Mouse (Mus musculus) spleen, postnatal 4 days (tissue): ENCODE results near the gene Spen.

Experiments used
- DNase-seq, 2 experiments: peaks; one replicate each; pipeline ENCODE4 v3.0.0; 2022; ENCODE audit warnings: low spot score in 2 of 2

Gene Spen

DNA sequence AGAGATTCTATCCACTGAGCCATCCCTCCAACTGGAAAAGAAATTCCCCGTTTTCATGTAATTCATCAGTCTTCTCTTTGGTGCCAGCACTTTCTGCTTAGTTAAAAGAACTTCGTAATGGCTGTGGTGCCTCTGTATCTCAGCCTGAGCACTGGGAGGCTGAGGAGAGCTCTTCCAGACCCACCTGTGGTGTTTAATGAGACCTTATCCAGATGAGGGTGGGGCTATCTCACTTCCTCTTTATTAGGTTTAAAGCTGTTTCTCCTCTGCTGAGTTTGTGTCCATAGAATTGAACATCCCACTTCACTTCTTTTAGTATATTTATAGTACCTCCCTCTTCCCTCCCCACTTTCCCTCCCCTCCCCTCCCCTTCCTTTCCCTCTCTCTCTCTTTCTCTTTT, 87.1 kb downstream of the Spen start:
- DNase-seq = no peak

DNA sequence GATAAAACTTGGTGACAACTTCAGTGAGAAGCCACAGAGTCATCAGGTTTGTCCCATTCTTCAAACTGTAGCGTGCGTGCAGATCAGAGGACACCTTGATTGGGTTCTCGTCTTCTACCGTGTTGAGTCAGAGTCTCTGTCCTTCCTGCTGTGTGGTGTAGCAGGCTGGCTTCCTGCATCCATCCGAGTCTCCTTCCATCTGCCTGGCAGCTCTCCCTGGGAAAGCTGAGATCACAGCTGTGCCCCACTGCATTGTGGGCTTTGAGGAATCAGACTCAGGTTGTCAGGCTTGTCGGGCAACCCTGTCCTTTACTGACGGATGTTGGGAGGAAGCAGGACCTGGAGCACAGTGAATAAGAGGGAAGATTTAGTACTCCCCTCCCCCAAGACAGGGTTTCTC, 92.2 kb downstream of the Spen start:
- peak in 1 of 2 experiments; percentile 54 for DNase-seq

DNA sequence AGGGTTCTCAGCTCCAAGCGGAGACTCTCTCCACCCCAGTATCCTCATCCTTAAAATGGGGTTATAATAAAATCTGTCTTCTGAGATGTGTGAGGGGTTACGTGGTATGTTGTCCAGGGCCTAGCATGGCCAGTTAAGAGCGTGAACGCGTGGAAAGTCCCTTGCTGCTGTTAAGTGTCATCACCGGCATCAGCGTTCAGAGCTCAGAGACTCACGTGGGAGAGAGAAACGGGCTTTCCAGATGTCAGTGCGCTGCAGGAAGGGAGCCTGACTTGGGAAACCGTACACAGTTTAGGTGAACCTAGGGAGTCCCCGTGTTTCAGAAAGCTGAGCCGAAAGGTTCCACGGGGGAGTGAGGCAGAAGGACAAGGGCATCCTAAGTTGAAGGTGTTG, 93.1 kb downstream of the Spen start:
- DNase-seq = peak in 1 of 2 experiments; percentile 57

DNA sequence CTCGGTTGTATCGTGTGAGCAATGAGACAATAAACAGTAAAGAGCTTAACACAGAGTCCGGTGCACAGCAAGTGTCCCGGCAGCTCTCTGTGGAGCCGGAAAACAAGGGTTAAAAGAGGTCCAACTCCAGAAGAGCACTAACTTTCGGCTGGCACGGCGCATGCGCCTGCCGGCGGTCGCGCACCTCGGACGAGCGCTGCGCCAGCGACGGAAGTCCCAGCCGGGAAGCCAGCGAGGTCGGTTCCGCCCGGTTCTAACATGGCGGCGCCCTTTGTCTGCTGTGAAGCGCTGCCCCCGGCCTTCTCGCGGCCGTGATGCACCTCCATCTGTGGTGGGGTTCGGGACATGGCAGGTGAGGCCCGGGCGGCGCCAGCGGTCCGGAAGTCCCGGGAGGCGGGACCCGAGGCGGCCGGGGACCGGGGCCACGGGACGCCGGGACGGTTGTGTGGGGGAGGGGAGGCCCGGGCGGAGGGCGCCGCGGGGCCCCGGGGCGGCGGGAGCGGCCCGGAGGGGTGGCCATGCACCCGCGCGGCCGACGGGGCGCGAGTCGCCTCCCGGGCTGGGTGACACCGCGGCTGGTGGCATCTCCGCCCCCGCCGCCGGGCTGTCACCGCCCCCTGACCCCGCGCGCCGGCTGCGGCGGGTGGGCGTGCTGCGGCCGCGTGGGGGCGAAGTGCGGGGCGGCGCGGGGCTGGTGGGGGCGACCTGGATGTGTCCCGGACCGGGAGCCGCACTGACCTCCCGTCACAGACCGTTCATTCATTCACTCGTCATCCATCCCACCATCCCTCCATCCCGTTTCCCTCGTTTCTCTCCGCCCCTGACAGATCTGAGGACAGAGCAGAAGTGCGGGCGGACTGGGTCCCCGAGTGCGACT, 93.7 kb downstream of the Spen start, which contains the start of gene Zbtb17:
Zbtb17 (plus strand) TSS at position 204 of the 877 bp plus-strand sequence.
- peak; percentile 89 to 95 for DNase-seq

DNA sequence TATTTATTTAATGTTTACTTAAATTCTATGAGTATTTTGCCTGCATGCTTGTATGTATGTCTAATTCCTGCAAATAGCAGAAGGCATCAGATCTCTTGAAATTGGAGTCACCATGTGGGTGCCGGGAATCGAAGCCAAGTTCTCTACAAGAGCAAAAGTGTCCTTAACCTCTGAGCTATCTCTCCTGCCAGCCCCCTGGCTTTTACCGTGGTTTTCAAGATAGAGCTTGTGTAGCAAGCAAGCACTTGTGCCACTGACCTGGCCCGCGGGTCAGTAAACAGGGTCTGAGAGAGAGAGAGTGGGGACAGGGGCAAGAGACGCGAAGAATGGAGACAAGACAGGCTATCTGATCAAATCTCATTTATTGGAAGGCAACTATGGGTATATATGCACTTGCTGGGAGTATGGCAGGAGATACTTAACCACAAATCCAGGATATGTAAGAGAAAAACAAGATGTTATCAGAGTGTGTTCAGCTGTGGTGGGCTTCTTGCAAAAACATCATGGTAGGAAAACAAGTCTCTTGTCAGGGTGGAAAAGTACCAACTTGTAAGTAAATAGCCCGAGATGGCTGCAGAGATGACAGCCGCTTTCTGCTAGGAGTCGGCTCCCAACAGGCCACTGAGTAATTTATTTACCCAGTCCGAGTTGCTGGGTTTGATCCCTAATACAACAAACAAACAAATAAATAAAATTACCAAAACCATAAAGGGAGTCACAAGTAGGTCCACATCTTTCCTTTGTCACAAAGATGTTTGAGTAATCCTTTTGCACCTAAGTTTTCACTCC, 94.6 kb downstream of the Spen start:
- peak in 1 of 2 experiments; percentile 57 for DNase-seq

DNA sequence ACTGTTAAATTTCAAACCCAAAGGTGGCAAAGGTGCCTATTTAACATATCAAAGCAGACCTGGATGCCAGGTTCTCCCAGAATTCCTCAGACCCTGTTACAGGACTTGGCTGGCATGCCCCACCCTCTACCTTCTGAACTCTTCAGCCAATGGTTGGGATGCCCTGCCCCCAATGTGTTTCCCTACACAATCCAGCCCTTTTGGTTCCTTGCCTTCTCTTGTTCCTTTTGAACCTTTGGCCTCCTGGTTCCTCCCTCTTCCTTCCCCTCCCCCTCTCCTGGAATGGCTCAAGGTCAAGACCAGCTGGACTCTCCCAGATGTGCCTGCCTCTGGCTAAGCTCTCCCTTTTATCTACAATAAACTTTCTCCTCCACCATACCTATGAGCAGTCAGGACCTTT, 97.5 kb downstream of the Spen start:
- DNase-seq = peak in 1 of 2 experiments; percentile 41

DNA sequence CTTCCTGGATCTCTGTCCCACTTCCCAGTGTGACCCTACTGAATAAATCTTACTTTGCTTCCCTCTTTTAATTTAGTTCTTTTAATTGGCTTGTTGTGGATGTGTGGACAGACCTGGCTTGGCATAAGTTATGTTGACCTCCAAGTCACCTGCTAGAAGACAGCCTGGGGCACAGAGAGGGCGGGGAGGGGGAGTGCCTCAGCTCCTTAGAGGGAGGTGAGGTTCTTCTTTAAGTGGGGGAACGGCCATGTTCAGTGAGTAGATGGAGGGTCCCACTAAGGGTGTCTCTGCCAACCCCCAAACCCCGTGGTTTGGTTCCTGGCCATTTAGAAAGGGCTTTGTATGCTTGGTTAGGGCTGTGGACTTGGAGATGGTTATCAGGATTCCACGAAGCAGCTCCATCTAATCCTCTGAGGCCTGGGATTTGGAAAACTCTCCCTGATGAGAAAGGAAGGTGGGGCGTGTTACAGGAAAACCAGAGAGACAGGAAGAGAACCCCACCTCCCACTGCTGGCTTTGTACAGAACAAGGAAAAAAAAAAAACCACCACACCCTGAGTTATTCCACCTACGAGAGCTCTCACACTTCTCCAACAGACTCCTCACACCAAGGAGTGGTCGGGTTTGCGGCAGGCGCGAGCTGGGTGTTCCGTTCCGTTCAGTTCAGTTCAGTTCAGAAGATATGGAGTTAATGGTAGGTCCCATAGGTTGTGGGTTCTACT, 99.2 kb downstream of the Spen start:
- peak in 1 of 2 experiments; percentile 51 for DNase-seq

DNA sequence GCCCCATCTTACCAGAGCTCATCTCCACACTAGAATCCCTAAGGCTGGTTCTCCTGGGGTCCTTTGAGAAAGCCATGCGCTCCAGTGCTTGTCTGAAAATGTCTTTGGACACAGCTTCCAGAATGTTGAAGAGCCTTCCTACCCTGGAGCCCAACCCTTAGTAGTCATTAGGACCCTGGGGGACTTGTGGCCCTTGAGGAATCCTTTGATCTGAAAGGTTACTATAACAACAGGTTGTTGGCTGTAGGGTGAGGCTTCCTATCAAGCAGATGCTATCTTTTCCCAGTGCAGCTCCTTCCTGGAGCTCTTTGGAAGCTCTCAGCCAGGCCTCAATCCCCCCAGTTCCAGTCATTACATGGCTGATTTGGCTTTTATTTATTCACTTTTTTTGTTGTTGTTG, 102.4 kb downstream of the Spen start, which contains the start of gene Srarp:
Srarp (minus strand) TSS at position 132 of the 400 bp plus-strand sequence.
- DNase-seq = no peak

DNA sequence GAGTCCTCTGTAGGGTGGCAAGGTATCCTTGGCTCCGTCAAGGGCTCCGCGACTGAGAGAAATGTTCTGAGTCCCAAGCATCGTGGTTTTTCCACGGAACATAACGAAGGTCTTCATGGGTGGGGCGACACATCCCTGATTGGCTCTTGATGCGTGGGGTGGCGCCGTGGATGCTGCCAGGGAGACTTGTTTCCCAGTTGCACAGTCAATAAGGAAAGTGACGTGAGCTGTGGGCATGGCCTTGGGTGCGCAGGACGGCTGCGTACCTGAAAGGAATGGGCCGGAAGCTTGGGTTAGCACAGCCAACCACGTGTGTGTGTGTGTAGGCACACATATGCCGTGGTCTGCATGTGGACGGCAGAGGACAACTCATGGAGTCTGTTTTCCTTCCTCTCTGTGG, 105.2 kb downstream of the Spen start:
- DNase-seq = peak in 1 of 2 experiments; percentile 54

DNA sequence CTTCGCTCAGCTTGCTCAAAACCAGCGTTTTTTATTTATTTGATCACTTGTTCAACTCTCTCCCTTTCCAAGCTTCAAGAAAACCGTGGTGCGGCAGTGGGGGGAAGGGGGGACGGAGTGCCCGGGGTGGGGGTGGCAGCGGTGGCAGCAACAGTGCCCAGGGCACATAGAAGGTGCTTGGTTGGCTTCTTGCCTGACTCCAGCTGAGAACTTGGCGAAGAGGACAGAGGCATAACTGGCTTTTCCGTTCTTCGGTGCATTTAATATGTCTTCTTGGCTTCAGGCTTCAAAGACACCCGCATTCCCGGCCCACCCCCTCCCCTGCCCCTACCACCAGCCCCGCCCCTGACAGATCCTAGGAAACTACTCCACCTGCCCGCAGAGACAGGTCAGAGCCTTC, 105.7 kb downstream of the Spen start:
- no peak for DNase-seq

DNA sequence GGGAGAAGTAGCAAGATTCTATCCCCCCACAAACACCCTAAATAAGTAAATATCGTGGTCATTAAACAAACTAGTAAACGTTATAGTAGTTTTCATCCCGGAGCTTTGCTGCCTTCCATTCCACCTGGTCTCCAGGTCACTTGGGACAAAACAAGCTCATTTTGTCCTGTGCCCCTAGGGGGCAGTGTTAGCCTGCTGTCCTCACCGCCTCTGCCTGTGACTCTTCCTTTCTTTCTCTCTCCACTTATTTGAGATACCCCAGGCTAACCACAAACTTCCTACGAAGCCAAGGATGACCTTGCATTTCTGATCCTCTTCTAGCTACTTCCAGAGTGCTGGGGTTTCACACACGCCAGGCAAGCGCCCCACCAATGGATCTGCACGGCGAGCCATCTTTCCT, 107.4 kb downstream of the Spen start:
- peak; percentile 63 to 82 for DNase-seq

DNA sequence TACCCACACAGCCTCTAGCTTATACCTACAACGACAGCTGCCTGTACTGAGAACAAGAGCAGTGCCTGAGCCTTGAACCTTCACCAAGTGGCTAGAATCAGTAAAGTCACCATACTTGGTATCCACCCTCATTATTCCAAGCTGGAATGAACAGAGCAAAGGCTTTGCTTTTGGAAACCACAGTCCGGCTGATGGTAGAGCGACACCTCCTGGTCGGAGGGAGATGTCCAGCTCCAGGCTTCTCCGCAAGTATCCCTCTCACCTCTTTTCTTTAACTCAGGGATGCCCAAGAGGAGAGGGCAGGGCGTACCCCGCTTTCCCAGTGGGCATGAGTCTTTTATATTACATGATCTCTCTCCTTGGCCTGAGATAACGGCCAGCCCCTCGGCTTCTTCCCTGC, 108.5 kb downstream of the Spen start:
- DNase-seq = peak in 1 of 2 experiments; percentile 62

DNA sequence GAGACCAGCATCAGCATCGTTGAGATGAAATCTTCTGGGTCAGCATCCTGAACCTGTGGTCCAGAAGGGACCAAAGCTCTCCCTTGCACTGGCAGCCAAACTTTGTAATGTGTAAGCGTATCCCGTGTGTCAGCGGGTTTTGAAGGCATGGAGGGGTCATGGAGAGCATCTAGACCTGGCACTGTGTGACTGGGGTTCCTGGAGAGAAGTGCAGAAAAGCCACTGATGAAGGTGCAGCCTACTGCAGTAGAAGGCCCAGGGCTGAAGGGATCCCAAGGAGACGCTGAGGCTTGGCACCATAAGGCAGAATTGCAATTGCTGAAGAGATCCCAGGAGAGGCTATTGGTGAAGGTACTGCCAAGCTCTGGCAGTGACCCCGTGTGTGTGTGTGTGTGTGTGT, 109.0 kb downstream of the Spen start:
- peak in 1 of 2 experiments; percentile 51 for DNase-seq

DNA sequence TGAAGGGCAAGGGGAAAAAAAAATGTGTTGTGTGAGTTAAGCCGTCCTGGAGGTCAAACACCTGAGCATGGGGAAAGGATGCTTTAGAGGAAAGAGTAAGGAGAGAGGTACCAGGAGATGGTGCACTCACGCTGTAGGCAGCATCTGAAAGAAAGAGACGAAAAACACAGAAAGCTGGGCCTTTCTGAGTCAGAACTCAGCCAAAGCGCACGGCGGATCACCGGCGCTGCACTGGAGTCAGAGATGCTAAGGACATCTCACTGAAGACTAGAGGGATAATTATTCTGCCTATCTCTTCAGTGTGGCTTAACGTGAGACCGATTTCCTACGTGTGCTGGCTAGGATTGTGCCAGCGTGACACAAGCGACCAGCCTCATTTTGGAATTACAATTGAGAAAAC, 110.5 kb downstream of the Spen start:
- DNase-seq = peak in 1 of 2 experiments; percentile 54

DNA sequence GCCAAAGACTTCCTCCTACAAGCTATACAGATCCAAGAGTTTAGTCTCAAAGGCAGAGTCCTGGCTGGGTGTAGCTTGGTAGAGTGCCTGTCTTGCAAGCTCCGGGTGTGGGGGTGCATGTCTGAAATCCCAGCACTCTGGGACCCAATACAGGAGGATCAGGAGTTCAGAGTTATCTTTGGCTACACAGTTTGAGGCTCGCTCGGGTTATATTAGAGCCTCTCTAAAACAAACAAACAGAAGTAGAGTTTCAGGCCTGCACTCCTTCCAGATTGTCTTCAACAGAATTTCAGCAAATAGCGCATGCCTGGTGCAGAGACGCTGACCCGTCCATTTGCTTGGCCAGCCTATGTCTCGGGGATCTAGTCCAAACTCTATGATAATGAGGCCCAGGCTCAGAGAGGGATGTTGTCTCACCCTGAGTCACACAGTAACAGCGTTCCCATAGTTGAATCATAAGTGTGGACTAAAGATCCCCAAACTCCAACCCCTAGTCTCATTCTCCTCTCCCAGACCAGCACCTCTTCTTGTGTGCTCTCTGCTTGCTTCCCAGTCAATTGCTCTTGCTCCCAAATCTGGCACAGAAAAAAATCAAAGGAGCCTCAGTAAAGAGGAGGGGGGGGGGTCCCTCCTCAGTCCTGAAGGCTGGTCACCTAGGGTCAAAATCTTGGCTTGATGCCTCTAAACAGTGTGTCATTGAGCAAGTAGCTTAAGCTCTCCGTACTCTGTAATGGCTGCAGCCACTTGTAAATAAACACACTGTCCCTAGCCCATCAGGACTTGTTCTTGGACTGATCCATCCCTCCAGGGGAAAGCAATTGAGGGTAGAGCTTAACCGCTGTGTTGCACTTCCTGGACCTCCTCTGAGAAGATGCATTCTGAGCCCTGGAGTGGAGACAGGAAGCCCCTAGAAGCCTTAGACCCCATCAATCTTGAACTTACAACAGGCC, 111.3 kb downstream of the Spen start:
- peak in 1 of 2 experiments; percentile 53 for DNase-seq

DNA sequence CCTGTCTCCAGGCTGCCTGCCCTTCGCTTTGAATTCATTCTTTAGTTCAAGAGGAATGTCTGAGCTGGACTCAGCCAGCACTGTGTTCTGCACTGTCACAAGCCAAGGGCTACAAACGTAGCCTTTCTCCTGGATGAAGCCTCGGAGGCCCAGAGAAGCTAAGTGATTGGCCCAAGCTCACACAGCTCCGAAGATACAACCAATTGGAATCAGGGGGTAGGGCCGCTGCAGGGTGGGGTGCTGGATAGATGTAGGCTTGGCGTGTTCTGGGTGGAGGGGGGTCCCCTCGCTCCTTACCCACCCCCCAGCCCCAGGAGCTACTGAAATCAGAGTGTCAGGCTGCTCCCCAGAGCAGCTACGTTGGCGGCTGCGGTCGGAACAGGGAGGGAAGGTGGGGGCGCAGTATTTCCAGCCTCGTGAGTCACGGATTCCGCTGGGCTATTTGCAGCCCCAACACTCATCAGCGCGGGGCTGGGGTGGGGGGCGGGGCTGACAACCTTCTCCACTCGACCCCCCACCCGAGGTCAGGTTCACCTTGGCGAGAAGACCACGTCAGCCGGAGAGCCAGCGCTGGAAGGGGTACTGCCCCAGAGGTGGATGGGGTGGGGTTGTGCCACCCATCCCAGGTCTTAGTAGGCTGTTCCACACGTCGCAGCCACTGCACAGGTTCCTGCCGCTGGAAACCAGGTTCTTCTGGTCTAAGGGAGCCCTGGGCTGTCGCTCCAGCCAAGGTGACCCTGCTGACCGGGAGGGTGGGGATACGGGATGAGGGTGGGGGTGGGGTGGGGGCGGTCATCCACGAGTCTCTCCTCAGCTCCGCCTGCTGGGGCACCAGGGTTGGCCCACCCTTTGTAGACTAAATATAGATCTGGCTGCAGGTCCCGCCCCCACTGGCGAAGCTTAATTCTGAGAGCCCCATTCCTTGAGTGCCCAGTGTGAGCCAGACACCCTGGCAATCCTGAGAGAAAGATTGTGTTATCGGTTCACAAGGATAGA, 112.6 kb downstream of the Spen start:
- DNase-seq = peak in 1 of 2 experiments; percentile 57

DNA sequence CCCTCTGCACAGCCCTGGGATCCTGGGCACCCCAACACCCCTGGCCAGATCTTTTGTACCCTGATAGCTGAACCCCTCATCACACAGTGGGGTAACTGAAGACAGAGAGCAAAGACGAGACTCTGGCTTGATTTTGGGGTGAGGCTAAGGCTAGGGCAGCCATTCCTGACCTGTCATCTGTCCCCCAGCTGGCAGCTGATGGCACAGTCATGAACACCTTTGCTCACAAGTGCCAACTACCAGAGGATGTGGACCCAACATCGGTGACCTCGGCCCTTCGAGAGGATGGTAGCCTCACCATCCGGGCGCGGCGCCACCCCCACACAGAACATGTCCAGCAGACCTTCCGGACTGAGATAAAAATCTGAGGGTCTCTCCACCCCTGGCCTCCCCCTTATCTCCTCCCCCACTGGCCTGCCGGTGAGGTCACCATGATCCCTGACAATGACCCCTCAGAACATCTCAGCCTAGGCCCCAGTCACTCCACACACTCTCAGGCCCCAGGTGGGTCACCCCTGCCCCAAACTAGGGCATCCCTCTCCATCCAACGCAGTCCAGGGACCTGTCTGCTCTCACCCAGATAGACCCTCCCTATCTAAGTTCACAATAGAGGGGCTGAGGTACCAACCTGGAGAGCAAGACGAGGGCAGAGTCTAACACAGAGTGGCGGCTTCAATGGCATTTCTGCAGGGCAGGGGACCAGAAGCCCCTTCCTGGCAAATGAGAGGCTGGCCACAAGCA, 114.5 kb downstream of the Spen start:
- DNase-seq = no peak

DNA sequence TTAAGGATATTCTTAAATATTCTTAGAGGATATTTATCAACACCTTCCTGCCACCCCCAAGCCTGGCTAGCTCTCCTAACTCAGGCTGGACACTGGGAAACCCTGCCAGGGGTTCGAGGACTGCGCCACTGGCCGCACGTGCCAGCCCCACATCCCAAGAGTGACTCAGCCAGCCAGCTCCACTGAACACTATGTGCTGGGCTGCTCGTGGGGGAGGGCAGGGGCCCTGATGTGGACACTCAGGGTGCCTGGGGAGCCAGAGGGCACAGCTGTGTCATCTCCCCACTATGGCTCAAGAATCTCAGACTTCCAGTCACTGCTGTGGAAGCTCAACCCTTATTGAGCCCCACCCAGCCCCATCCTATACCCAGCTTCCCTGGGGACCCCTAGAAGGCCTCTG, 115.1 kb downstream of the Spen start:
- DNase-seq = peak in 1 of 2 experiments; percentile 65

DNA sequence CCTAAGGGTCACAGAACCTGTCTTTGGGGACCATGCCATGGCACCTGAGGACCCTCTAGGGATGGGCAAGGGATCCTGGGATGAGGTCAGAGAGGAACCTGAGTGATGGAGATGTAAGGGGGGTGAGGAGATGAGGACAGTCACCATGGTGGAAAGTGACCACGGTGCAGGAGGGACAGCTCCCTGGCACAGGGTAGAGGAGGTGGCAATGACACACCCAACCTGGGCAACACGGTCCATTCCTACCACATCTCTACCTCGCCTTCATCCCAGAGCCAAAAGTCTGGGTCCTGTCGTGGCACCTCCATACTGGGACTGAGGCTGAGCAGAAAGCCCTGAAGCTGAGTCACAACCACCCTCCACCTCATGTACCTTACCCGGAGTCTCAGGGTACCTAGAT, 115.6 kb downstream of the Spen start:
- DNase-seq = peak in 1 of 2 experiments; percentile 55
